Mouse (Mus musculus) stomach, embryonic 15.5 days (tissue): Measurements from ENCODE around the gene 2610001J05Rik. TPM values are rescaled to one million over a fixed set of nuclear protein-coding genes. Genes with fewer than 3 reads are reported as not detected.

ENCODE experiments used
- polyA plus RNA-seq: library from polyadenylated mRNA; unstranded; fragments of >200 nt; fragmentation: Nextera tagmentation; extraction: Ambion mirVana; gene quantifications from 2 replicates; pipeline ENCODE4 v1.2.1, GENCODE M21; 2015

The 2610001J05Rik gene
- polyA plus RNA-seq, 1 experiment from 2014 or later = 126 TPM

Other genes with a start within 250 kb of the 2610001J05Rik start
- gene Bmt2, start 193.6 kb downstream of the 2610001J05Rik start, polyA plus RNA-seq = 15.6 and 16.1 TPM in 2 replicates
- gene Gpr85, start 31.6 kb downstream of the 2610001J05Rik start, polyA plus RNA-seq = 4.4 and 4.5 TPM in 2 replicates